Mouse (Mus musculus) forebrain, embryonic 12.5 days (tissue): ENCODE data around the gene Prkch. TPM values are rescaled to one million over a fixed set of nuclear protein-coding genes. Genes with fewer than 3 reads are reported as not detected.

ENCODE experiments used
- ATAC-seq: fragments of 200-750 bp; cut with Nextera tagmentation; 2 replicates; pipeline ENCODE4 v1.8.0; 2017; ENCODE audit warnings: moderate TSS enrichment; ENCODE audit not compliant: low FRiP score
- H3K27ac ChIP-seq: fragments of 300-500 bp; sonication (generic); 2 replicates; pipeline ENCODE4 v1.5.1; 2016; ENCODE audit warnings: mild to moderate bottlenecking
- H3K27me3 ChIP-seq: fragments of 300-500 bp; sonication (generic); 2 replicates; pipeline ENCODE4 v1.6.1; 2016; ENCODE audit warnings: mild to moderate bottlenecking
- H3K36me3 ChIP-seq: fragments of 300-500 bp; sonication (generic); replicated peaks from 2 replicates; pipeline ENCODE4 v1.6.1; 2016; ENCODE audit warnings: mild to moderate bottlenecking
- H3K4me1 ChIP-seq: fragments of 300-500 bp; sonication (generic); 2 replicates; pipeline ENCODE4 v1.6.1; 2016
- H3K4me2 ChIP-seq: fragments of 300-500 bp; sonication (generic); 2 replicates; pipeline ENCODE4 v1.6.1; 2016; ENCODE audit warnings: mild to moderate bottlenecking, moderate library complexity
- H3K4me3 ChIP-seq: fragments of 300-500 bp; sonication (generic); replicated peaks from 2 replicates; pipeline ENCODE4 v1.5.1; 2016; ENCODE audit warnings: mild to moderate bottlenecking
- H3K9ac ChIP-seq: fragments of 300-500 bp; sonication (generic); 2 replicates; pipeline ENCODE4 v1.6.1; 2016; ENCODE audit warnings: mild to moderate bottlenecking
- H3K9me3 ChIP-seq: fragments of 300-500 bp; sonication (generic); 2 replicates; pipeline ENCODE4 v1.6.1; 2016
- WGBS: fragments of 180-500 bp; shearing (Covaris S2); methylation state at CpG from one replicate; pipeline ENCODE4 v1.1.7; 2016; 5-methylcytosine and 5-hydroxymethylcytosine counted together
- polyA plus RNA-seq: library from polyadenylated mRNA; unstranded; fragments of >200 nt; fragmentation: Nextera tagmentation; extraction: Ambion mirVana; gene quantifications from 2 replicates; pipeline ENCODE4 v1.2.1, GENCODE M21; 2016

The Prkch gene
- polyA plus RNA-seq, 1 experiment from 2014 or later = 6.0 TPM

GRCm38 (mm10) chr12:73821176-73821575 lies 236.6 kb downstream of the Prkch start:
- Histone ChIP-seq H3K27ac (no peak overlapping the region), H3K9me3 (no peaks in the 10 kb centered on the region), H3K9ac (no peak overlapping the region), H3K4me1 (no peaks in the 10 kb centered on the region), H3K36me3 (no peaks in the 10 kb centered on the region), H3K27me3 (no peaks in the 10 kb centered on the region), H3K4me3 (no peak overlapping the region), H3K4me2 (no peak overlapping the region)
- ATAC-seq = no peak
- WGBS = 91% methylated on average over 4 of the region's 4 CpGs

- no peaks in the 10 kb centered on the region for H3K9me3 ChIP-seq
- H3K4me2 ChIP-seq = no peak overlapping the region
- H3K4me3 ChIP-seq = no peak overlapping the region
- H3K4me1 ChIP-seq = no peaks in the 10 kb centered on the region
- no peaks in the 10 kb centered on the region for H3K27me3 ChIP-seq
- no peak for ATAC-seq
- no peak overlapping the region for H3K9ac ChIP-seq
- WGBS = 88% methylated on average over 12 of the region's 12 CpGs
- no peaks in the 10 kb centered on the region for H3K36me3 ChIP-seq
- H3K27ac ChIP-seq = no peak overlapping the region
Measured at GRCm38 (mm10) chr12:73822331-73822730, 237.7 kb downstream of the Prkch start.

- Histone ChIP-seq H3K4me3 (no peak overlapping the region), H3K27ac (no peak overlapping the region), H3K4me1 (no peaks in the 10 kb centered on the region), H3K9me3 (no peaks in the 10 kb centered on the region), H3K27me3 (no peaks in the 10 kb centered on the region), H3K36me3 (no peaks in the 10 kb centered on the region), H3K9ac (no peak overlapping the region), H3K4me2 (no peak overlapping the region)
- no peak for ATAC-seq
- 79% methylated on average over 1 of the region's 1 CpGs for WGBS
Measured at GRCm38 (mm10) chr12:73824828-73825227, 240.2 kb downstream of the Prkch start.

Other genes with a start within 250 kb of the Prkch start
- 2.2 and 3.1 TPM in 2 replicates for gene Tmem30b, start 38.4 kb upstream of the Prkch start, polyA plus RNA-seq